Mouse (Mus musculus) bone marrow macrophage, adult 2 months (primary cell): ENCODE results near the gene Dusp27.

ENCODE experiments used
- CTCF ChIP-seq: IDR thresholded peaks from 2 replicates; pipeline ENCODE4 v1.5.1; 2012; ENCODE audit warnings: low read depth, mild to moderate bottlenecking, low read length, moderate library complexity
- POLR2A ChIP-seq: IDR thresholded peaks from 2 replicates; pipeline ENCODE4 v1.6.1; 2012; ENCODE audit warnings: mild to moderate bottlenecking, low read depth, low read length, borderline replicate concordance

GRCm38 (mm10) chr1:166117866-166118639 is 9.7 kb downstream of the Dusp27 start:
- no peak for TF ChIP-seq POLR2A
- TF ChIP-seq CTCF, result no peak
